Mouse (Mus musculus): Measurements from ENCODE around the gene Ncbp3.

DNA sequence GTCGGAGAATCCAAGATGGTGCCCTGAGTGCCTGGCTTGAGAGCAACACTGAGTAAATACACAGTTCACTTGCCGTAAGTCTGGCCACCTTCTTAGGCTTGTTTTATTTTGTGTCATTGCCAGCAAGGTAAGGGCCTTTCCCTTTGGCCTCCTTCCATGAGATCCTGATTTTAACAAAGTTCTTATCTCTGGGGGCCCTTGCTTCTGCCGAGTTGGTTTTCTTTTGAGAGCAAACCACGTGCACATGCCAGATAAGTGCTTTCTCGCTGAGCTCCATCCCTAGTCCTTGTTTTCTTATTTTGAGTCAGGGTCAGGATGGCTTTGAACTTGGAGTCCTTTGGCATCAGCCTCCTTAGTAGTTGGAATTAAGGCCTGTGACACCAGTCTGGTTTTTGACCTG, 10.1 kb downstream of the Ncbp3 start:
- no peak for TF ChIP-seq ZNF384 (IDR thresholded peaks at IDR 0.05; ENCODE audit: low read depth, low read length)
- no peak for TF ChIP-seq KAT2A (conservative IDR thresholded peaks at IDR 0.05; ENCODE audit: low read depth, low read length)
- no peak for TF ChIP-seq EP300 (IDR thresholded peaks at IDR 0.05; ENCODE audit: low read depth in 1 of 2, low read length in 2 of 2)
- no peak for TF ChIP-seq CTCF (IDR thresholded peaks at IDR 0.05 in 2 of 3, conservative IDR thresholded peaks at IDR 0.05 in 1 of 3; ENCODE audit: control insufficient read depth in 1 of 3, insufficient read depth in 1 of 3, low read depth in 2 of 3, low read length in 3 of 3, poor library complexity in 1 of 3, severe bottlenecking in 1 of 3)
- no peak for TF ChIP-seq RAD21 (IDR thresholded peaks at IDR 0.05; ENCODE audit: low read depth, low read length)
- TF ChIP-seq MAX (IDR thresholded peaks at IDR 0.05; ENCODE audit: low read length): no peak
- TF ChIP-seq RCOR1 (IDR thresholded peaks at IDR 0.05; ENCODE audit: low read depth, low read length): no peak
- no peak for TF ChIP-seq ZKSCAN1 (IDR thresholded peaks at IDR 0.05; ENCODE audit: low read depth, low read length)
- no peak for TF ChIP-seq USF1 (IDR thresholded peaks at IDR 0.05; ENCODE audit: low read depth, low read length)
- TF ChIP-seq GATA1 (IDR thresholded peaks at IDR 0.05; ENCODE audit: low read depth, low read length): no peak
- no peak for TF ChIP-seq HCFC1 (IDR thresholded peaks at IDR 0.05; ENCODE audit: low read depth, low read length)
- no peak for TF ChIP-seq POLR2AphosphoS2 (IDR thresholded peaks at IDR 0.05; ENCODE audit: low read length)
- TF ChIP-seq POLR2A (IDR thresholded peaks at IDR 0.05; ENCODE audit: control insufficient read depth in 1 of 2, insufficient read depth in 1 of 2, low read depth in 1 of 2, low read length in 2 of 2, poor library complexity in 1 of 2): no peak

All from MEL (cell line).